Mouse (Mus musculus): ENCODE data around the gene Lypd4.

- TF ChIP-seq CTCF (IDR thresholded peaks at IDR 0.05; ENCODE audit: low read depth, low read length), result no peak
- TF ChIP-seq POLR2A (IDR thresholded peaks at IDR 0.05; ENCODE audit: extremely low read depth, insufficient read depth, low read length), result no peak
These were observed at the start of gene Lypd4, which contains the start of gene Dmrtc2 for GRCm38 (mm10) chr7:24869532-24870165.

All from liver, adult 2 months (tissue).